Mouse (Mus musculus) testis, adult 2 months (tissue): ENCODE data around the gene Fastk.

Source experiments
- CTCF ChIP-seq: fragments of 200-500 bp; IDR thresholded peaks from 2 replicates; pipeline ENCODE4 v1.5.1; 2012; ENCODE audit warnings: low read depth, mild to moderate bottlenecking, inconsistent platforms, low read length, moderate library complexity; ENCODE audit not compliant: control insufficient read depth, insufficient read depth, insufficient replicate concordance
- POLR2A ChIP-seq: fragments of 200-500 bp; IDR thresholded peaks from 2 replicates; pipeline ENCODE4 v1.6.1; 2012; ENCODE audit warnings: low read depth, mild to moderate bottlenecking, inconsistent platforms, low read length, moderate library complexity; ENCODE audit not compliant: control insufficient read depth

DNA sequence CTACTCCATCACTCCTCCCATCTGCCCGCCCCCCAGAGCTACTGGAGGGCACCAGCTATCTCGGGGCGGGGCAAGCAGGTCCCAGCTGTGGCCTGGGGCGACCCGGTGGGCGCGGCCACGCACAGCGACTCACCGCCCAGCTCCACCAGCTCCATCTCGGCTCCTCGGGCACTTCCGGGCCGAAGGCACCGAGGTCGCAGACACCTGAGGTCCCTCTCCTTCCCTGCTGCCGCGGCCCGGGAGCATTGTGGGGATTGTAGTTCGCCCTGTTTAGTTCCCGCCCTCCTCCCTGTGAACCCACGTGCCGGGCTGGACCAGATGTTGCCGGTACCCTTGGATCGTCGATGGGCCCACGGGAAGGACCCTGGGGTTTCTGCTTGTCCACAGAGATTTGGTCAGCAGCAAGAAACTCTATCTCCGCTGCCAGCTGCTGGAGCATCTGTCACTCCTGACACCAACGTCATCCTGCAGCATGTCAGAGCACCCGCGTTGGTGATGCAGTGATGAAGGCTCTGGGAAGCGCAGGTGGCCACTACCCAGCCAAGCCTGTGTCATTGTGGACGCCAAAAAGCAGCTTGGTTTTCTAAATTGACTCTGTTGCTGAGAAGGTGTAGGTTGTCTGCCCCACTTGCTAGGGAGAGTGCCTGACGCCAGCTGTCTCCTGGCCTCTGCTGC is 2.7 kb upstream of the Fastk start, which contains the start of gene Tmub1:
- TF ChIP-seq POLR2A (no peak), CTCF (no peak)
